Mouse (Mus musculus) neural tube, embryonic 12.5 days (tissue): ENCODE measurements around the gene Ceacam16. TPM values are rescaled to one million over a fixed set of nuclear protein-coding genes. Genes with fewer than 3 reads are reported as not detected.

ENCODE experiments used
- ATAC-seq: fragments of 200-750 bp; cut with Nextera tagmentation; 2 replicates; pipeline ENCODE4 v1.8.0; 2017; ENCODE audit warnings: low read depth, mild to moderate bottlenecking, moderate TSS enrichment, moderate library complexity; ENCODE audit not compliant: low FRiP score
- H3K27ac ChIP-seq: fragments of 300-500 bp; sonication (generic); 2 replicates; pipeline ENCODE4 v1.5.1; 2016
- H3K27me3 ChIP-seq: fragments of 300-500 bp; sonication (generic); replicated peaks from 2 replicates; pipeline ENCODE4 v1.6.1; 2016; ENCODE audit warnings: mild to moderate bottlenecking
- H3K36me3 ChIP-seq: fragments of 300-500 bp; sonication (generic); 2 replicates; pipeline ENCODE4 v1.6.1; 2016; ENCODE audit warnings: mild to moderate bottlenecking
- H3K4me1 ChIP-seq: fragments of 300-500 bp; sonication (generic); 2 replicates; pipeline ENCODE4 v1.6.1; 2016
- H3K4me2 ChIP-seq: fragments of 300-500 bp; sonication (generic); replicated peaks from 2 replicates; pipeline ENCODE4 v1.6.1; 2016; ENCODE audit warnings: mild to moderate bottlenecking
- H3K4me3 ChIP-seq: fragments of 300-500 bp; sonication (generic); 2 replicates; pipeline ENCODE4 v1.5.1; 2016
- H3K9ac ChIP-seq: fragments of 300-500 bp; sonication (generic); 2 replicates; pipeline ENCODE4 v1.6.1; 2016; ENCODE audit warnings: mild to moderate bottlenecking
- H3K9me3 ChIP-seq: fragments of 300-500 bp; sonication (generic); 2 replicates; pipeline ENCODE4 v1.6.1; 2016; ENCODE audit warnings: mild to moderate bottlenecking
- WGBS: fragments of 180-500 bp; shearing (Covaris S2); methylation state at CpG from one replicate; pipeline ENCODE4 v1.1.7; 2016; 5-methylcytosine and 5-hydroxymethylcytosine counted together
- polyA plus RNA-seq: library from polyadenylated mRNA; unstranded; fragments of >200 nt; fragmentation: Nextera tagmentation; extraction: Ambion mirVana; gene quantifications from 2 replicates; pipeline ENCODE4 v1.2.1, GENCODE M21; 2016

Gene Ceacam16
- polyA plus RNA-seq, 1 experiment from 2014 or later: not detected

GRCm38 (mm10) chr7:19822193-19822592 is 38.9 kb downstream of the Ceacam16 start:
- peak overlapping the region; percentile 32 for H3K4me3 ChIP-seq
- peak overlapping the region; percentile 61 for H3K4me2 ChIP-seq
- H3K9ac ChIP-seq: peak overlapping the region; percentile 59
- 0 out of 2 replicates have a peak, but pooled peaks cover 6% of the 10 kb centered on the region for H3K9me3 ChIP-seq
- no peaks in the 10 kb centered on the region for H3K36me3 ChIP-seq
- WGBS: 5% methylated on average over 20 of the region's 20 CpGs
- H3K4me1 ChIP-seq: peaks cover 11% of the 10 kb centered on the region
- ATAC-seq: no peak
- peaks cover 50% of the 10 kb centered on the region for H3K27me3 ChIP-seq
- no peak overlapping the region for H3K27ac ChIP-seq

GRCm38 (mm10) chr7:19821633-19822032 is 39.5 kb downstream of the Ceacam16 start:
- Histone ChIP-seq H3K4me3 (no peak overlapping the region), H3K36me3 (no peaks in the 10 kb centered on the region), H3K27me3 (peaks cover 56% of the 10 kb centered on the region), H3K9ac (no peak overlapping the region), H3K4me1 (peaks cover 16% of the 10 kb centered on the region), H3K27ac (no peak overlapping the region), H3K9me3 (0 out of 2 replicates have a peak, but pooled peaks cover 6% of the 10 kb centered on the region), H3K4me2 (no peak overlapping the region)
- ATAC-seq: no peak
- WGBS: 47% methylated on average over 7 of the region's 7 CpGs

GRCm38 (mm10) chr7:19820347-19821048 is 40.6 kb downstream of the Ceacam16 start:
- WGBS: 79% methylated on average over 3 of the region's 3 CpGs
- peaks cover 60% of the 10 kb centered on the region for H3K27me3 ChIP-seq
- H3K9me3 ChIP-seq: 0 out of 2 replicates have a peak, but pooled peaks cover 6% of the 10 kb centered on the region
- H3K9ac ChIP-seq: no peak overlapping the region
- no peak for ATAC-seq
- no peak overlapping the region for H3K4me3 ChIP-seq
- H3K27ac ChIP-seq: no peak overlapping the region
- no peaks in the 10 kb centered on the region for H3K36me3 ChIP-seq
- H3K4me2 ChIP-seq: no peak overlapping the region
- peaks cover 27% of the 10 kb centered on the region for H3K4me1 ChIP-seq

GRCm38 (mm10) chr7:19818875-19819274 is 42.2 kb downstream of the Ceacam16 start:
- H3K9me3 ChIP-seq: 0 out of 2 replicates have a peak, but pooled peaks cover 6% of the 10 kb centered on the region
- peaks cover 55% of the 10 kb centered on the region for H3K27me3 ChIP-seq
- peaks cover 27% of the 10 kb centered on the region for H3K4me1 ChIP-seq
- no peak for ATAC-seq
- no peak overlapping the region for H3K4me2 ChIP-seq
- 85% methylated on average over 7 of the region's 7 CpGs for WGBS
- no peak overlapping the region for H3K4me3 ChIP-seq
- H3K9ac ChIP-seq: no peak overlapping the region
- H3K36me3 ChIP-seq: no peaks in the 10 kb centered on the region
- no peak overlapping the region for H3K27ac ChIP-seq

DNA sequence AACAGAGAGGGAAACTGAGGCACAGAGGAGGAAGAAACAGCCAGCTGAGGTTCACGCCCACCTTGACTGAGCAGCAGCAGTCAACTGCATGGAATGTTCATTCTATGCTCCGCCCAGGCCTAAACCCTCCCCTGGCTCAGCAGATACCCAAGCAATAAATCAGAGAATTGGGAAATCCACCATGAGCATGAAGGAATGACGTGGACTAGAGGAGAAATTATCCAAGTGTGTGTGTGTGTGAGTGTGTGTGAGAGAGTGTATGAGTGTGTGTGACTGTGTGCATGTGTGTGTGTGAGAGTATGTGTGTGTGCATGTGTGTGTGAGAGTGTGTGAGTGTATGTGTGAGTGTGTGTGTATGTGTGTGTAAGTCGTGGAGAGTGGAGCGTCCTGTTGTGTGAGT is 42.7 kb downstream of the Ceacam16 start:
- no peak overlapping the region for H3K9ac ChIP-seq
- ATAC-seq: no peak
- WGBS: 73% methylated on average over 5 of the region's 5 CpGs
- H3K27me3 ChIP-seq: peaks cover 51% of the 10 kb centered on the region
- H3K36me3 ChIP-seq: no peaks in the 10 kb centered on the region
- no peak overlapping the region for H3K27ac ChIP-seq
- H3K4me1 ChIP-seq: peaks cover 27% of the 10 kb centered on the region
- H3K9me3 ChIP-seq: 0 out of 2 replicates have a peak, but pooled peaks cover 6% of the 10 kb centered on the region
- no peak overlapping the region for H3K4me3 ChIP-seq
- no peak overlapping the region for H3K4me2 ChIP-seq

GRCm38 (mm10) chr7:19817382-19818105 is 43.6 kb downstream of the Ceacam16 start:
- H3K27me3 ChIP-seq: peaks cover 43% of the 10 kb centered on the region
- peak; percentile 46 for ATAC-seq
- H3K4me1 ChIP-seq: peaks cover 24% of the 10 kb centered on the region
- H3K9me3 ChIP-seq: 0 out of 2 replicates have a peak, but pooled peaks cover 6% of the 10 kb centered on the region
- H3K27ac ChIP-seq: no peak overlapping the region
- H3K4me2 ChIP-seq: peak overlapping the region; percentile 66
- WGBS: 6% methylated on average over 15 of the region's 15 CpGs
- H3K36me3 ChIP-seq: no peaks in the 10 kb centered on the region
- H3K9ac ChIP-seq: no peak overlapping the region
- no peak overlapping the region for H3K4me3 ChIP-seq

GRCm38 (mm10) chr7:19816224-19816771 is 44.8 kb downstream of the Ceacam16 start:
- Histone ChIP-seq H3K36me3 (no peaks in the 10 kb centered on the region), H3K27ac (no peak overlapping the region), H3K9me3 (0 out of 2 replicates have a peak, but pooled peaks cover 6% of the 10 kb centered on the region), H3K9ac (no peak overlapping the region), H3K4me3 (peak overlapping the region; percentile 35), H3K27me3 (peaks cover 42% of the 10 kb centered on the region), H3K4me2 (peak overlapping the region; percentile 66), H3K4me1 (peaks cover 21% of the 10 kb centered on the region)
- peak; percentile 46 for ATAC-seq
- 2% methylated on average over 28 of the region's 28 CpGs for WGBS

GRCm38 (mm10) chr7:19815296-19816223 is 45.5 kb downstream of the Ceacam16 start:
- H3K27me3 ChIP-seq: peaks cover 43% of the 10 kb centered on the region
- WGBS: 26% methylated on average over 17 of the region's 17 CpGs
- peak; percentile 25; the same call in 1 of the 2 replicates for ATAC-seq
- H3K4me2 ChIP-seq: peak overlapping the region; percentile 66
- H3K27ac ChIP-seq: no peak overlapping the region
- no peaks in the 10 kb centered on the region for H3K36me3 ChIP-seq
- 0 out of 2 replicates have a peak, but pooled peaks cover 6% of the 10 kb centered on the region for H3K9me3 ChIP-seq
- H3K4me1 ChIP-seq: peaks cover 27% of the 10 kb centered on the region
- no peak overlapping the region for H3K9ac ChIP-seq
- H3K4me3 ChIP-seq: peak overlapping the region; percentile 35

DNA sequence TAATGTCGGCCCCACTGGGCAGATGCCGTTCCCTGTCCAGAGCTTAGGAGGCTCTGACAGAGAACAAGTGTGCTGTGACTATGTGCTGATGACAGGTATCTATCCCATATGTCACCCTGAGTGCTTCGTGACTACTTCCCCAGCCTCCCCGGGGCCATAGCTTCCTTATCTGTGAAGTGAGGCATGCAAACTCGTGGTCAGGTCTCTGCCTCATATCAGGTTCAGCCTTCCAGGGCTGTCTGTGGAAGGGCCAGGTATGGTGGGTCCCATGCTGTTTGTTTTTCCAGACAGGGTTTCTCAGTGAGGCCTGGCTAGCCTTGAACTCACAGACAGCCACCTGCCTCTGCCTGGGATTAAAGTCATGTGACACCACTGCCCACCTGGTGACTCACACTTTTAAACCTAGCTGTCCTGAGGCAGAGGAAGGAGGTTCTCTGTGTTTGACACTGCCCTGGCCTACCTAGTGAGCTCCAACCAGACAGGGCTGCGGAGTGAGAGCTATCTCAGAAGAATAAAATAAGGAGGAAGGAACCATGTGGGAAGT is 47.4 kb downstream of the Ceacam16 start:
- peaks cover 27% of the 10 kb centered on the region for H3K4me1 ChIP-seq
- H3K36me3 ChIP-seq: no peaks in the 10 kb centered on the region
- H3K4me2 ChIP-seq: no peak overlapping the region
- no peak overlapping the region for H3K4me3 ChIP-seq
- ATAC-seq: no peak
- 81% methylated on average over 6 of the region's 6 CpGs for WGBS
- H3K9me3 ChIP-seq: no peaks in the 10 kb centered on the region
- H3K27me3 ChIP-seq: peaks cover 60% of the 10 kb centered on the region
- no peak overlapping the region for H3K27ac ChIP-seq
- no peak overlapping the region for H3K9ac ChIP-seq

- 84% methylated on average over 4 of the region's 4 CpGs for WGBS
- no peaks in the 10 kb centered on the region for H3K9me3 ChIP-seq
- no peak overlapping the region for H3K27ac ChIP-seq
- ATAC-seq: no peak
- no peak overlapping the region for H3K9ac ChIP-seq
- H3K27me3 ChIP-seq: peaks cover 62% of the 10 kb centered on the region
- no peak overlapping the region for H3K4me3 ChIP-seq
- H3K4me1 ChIP-seq: peaks cover 27% of the 10 kb centered on the region
- H3K4me2 ChIP-seq: no peak overlapping the region
- H3K36me3 ChIP-seq: no peaks in the 10 kb centered on the region
These were observed 47.9 kb downstream of the Ceacam16 start for GRCm38 (mm10) chr7:19813161-19813560.

GRCm38 (mm10) chr7:19811114-19811513 is 50.0 kb downstream of the Ceacam16 start:
- Histone ChIP-seq H3K4me2 (peak overlapping the region; percentile 49), H3K27me3 (peaks cover 45% of the 10 kb centered on the region), H3K4me1 (peaks cover 14% of the 10 kb centered on the region; the same call in 1 of the 2 replicates), H3K4me3 (0 out of 2 replicates have a peak overlapping the region, but pooled peaks have one; percentile 3), H3K9ac (no peak overlapping the region), H3K27ac (no peak overlapping the region), H3K9me3 (no peaks in the 10 kb centered on the region), H3K36me3 (no peaks in the 10 kb centered on the region)
- WGBS: 3% methylated on average over 22 of the region's 22 CpGs
- no peak for ATAC-seq
